Mouse (Mus musculus) layer of hippocampus, adult 2 months (tissue): Measurements from ENCODE around the gene Dtx2. TPM values are rescaled to one million over a fixed set of nuclear protein-coding genes. Genes with fewer than 3 reads are reported as not detected.

Experiments
- DNase-seq, 2 experiments: peaks; one replicate each; pipeline ENCODE4 v3.0.0; 2022; ENCODE audit warnings: low spot score in 2 of 2
- H3K27ac ChIP-seq: fragments of 200-600 bp; 2 replicates; pipeline ENCODE4 v1.8.1; 2022
- H3K4me3 ChIP-seq: fragments of 200-600 bp; 2 replicates; pipeline ENCODE4 v1.8.1; 2022; ENCODE audit warnings: mild to moderate bottlenecking
- CTCF ChIP-seq: fragments of 200-600 bp; conservative IDR thresholded peaks from 2 replicates; pipeline ENCODE4 v1.8.1; 2022; ENCODE audit warnings: antibody characterized with exemption, mild to moderate bottlenecking, moderate library complexity
- total RNA-seq, 2 experiments: library from RNA; stranded (reverse); gene quantifications; 2 replicates each; pipeline ENCODE4 v1.2.3; 2021

The Dtx2 gene
- total RNA-seq, 2 experiments from 2014 or later, result 8.0 to 8.3 TPM

GRCm38 (mm10) chr5:136017262-136017661 lies 22.7 kb downstream of the Dtx2 start:
- DNase-seq, result no peak
- no peak for TF ChIP-seq CTCF
- no peak overlapping the region for H3K27ac ChIP-seq
- no peak overlapping the region for H3K4me3 ChIP-seq

- no peak for DNase-seq
- TF ChIP-seq CTCF, result no peak
- H3K4me3 ChIP-seq, result no peak overlapping the region
- no peak overlapping the region for H3K27ac ChIP-seq
These were observed 24.1 kb downstream of the Dtx2 start for GRCm38 (mm10) chr5:136018726-136019125.

GRCm38 (mm10) chr5:136019907-136020306 lies 25.3 kb downstream of the Dtx2 start:
- no peak for TF ChIP-seq CTCF
- Histone ChIP-seq H3K4me3 (no peak overlapping the region), H3K27ac (no peak overlapping the region)
- no peak for DNase-seq

GRCm38 (mm10) chr5:136025712-136026111 lies 31.1 kb downstream of the Dtx2 start:
- Histone ChIP-seq H3K4me3 (no peak overlapping the region), H3K27ac (no peak overlapping the region)
- no peak for TF ChIP-seq CTCF
- DNase-seq, result no peak

GRCm38 (mm10) chr5:136026859-136027258 lies 32.3 kb downstream of the Dtx2 start:
- DNase-seq, result peak in 1 of 2 experiments; percentile 36
- no peak for TF ChIP-seq CTCF
- no peak overlapping the region for H3K27ac ChIP-seq
- H3K4me3 ChIP-seq, result no peak overlapping the region

- DNase-seq, result no peak
- Histone ChIP-seq H3K4me3 (no peak overlapping the region), H3K27ac (no peak overlapping the region)
- peak; percentile 42 for TF ChIP-seq CTCF
These were observed 33.2 kb downstream of the Dtx2 start for GRCm38 (mm10) chr5:136027612-136028311.

GRCm38 (mm10) chr5:136034868-136035267 lies 40.3 kb downstream of the Dtx2 start:
- no peak for DNase-seq
- no peak overlapping the region for H3K27ac ChIP-seq
- no peak for TF ChIP-seq CTCF
- no peak overlapping the region for H3K4me3 ChIP-seq

GRCm38 (mm10) chr5:136035285-136035684 lies 40.7 kb downstream of the Dtx2 start:
- Histone ChIP-seq H3K27ac (no peak overlapping the region), H3K4me3 (no peak overlapping the region)
- no peak for DNase-seq
- TF ChIP-seq CTCF, result no peak

- H3K27ac ChIP-seq, result no peak overlapping the region
- DNase-seq, result no peak
- TF ChIP-seq CTCF, result no peak
- no peak overlapping the region for H3K4me3 ChIP-seq
These were observed 42.1 kb downstream of the Dtx2 start for GRCm38 (mm10) chr5:136036667-136037066.

GRCm38 (mm10) chr5:136038258-136039214 lies 43.9 kb downstream of the Dtx2 start, which contains the start of gene Upk3b:
Gene Upk3b (plus strand): TSS chr5:136038496.
- no peak for TF ChIP-seq CTCF
- H3K4me3 ChIP-seq, result no peak within 1 kb of the TSS
- no peak for DNase-seq
- no peak within 1 kb of the TSS for H3K27ac ChIP-seq

GRCm38 (mm10) chr5:136040210-136040609 lies 45.6 kb downstream of the Dtx2 start:
- DNase-seq, result no peak
- no peak overlapping the region for H3K27ac ChIP-seq
- TF ChIP-seq CTCF, result no peak

GRCm38 (mm10) chr5:136041260-136041659 lies 46.7 kb downstream of the Dtx2 start:
- TF ChIP-seq CTCF, result no peak
- no peak overlapping the region for H3K4me3 ChIP-seq
- no peak overlapping the region for H3K27ac ChIP-seq
- no peak for DNase-seq

More at GRCm38 (mm10) chr5:136040210-136040609, 45.6 kb downstream of the Dtx2 start:
- H3K4me3 ChIP-seq, result no peak overlapping the region

- Histone ChIP-seq H3K27ac (no peak overlapping the region), H3K4me3 (no peak overlapping the region)
- DNase-seq, result no peak
- no peak for TF ChIP-seq CTCF
These were observed 47.1 kb downstream of the Dtx2 start for GRCm38 (mm10) chr5:136041666-136042065.
